11 mouse cellular contexts compared by ENCODE assay signal in genomic region chr2:153606421-153606820, GRCm38 (mm10). TPM values are rescaled to one million over a fixed set of nuclear protein-coding genes. Genes with fewer than 3 reads are reported as not detected.
DNase-seq lines count a peak whose midpoint lies in the region; ATAC-seq and TF ChIP-seq lines count a peak whose summit lies in the region.
"Had no signal": no experiment of that assay in that cellular context is flagged by ENCODE, and none has a peak within 500 bp of the region (broad histone marks: within the 10 kb centered on the region; RNA-seq: fewer than 3 reads in every experiment).

No protein-coding gene starts in this region.

- no peaks in the 10 kb centered on the region for H3K9me3 ChIP-seq in kidney, embryonic 15.5 days (replicated peaks)
- H3K9me3 ChIP-seq in E14TG2a.4 (ENCODE audit: low read length) = peaks cover 3% of the 10 kb centered on the region; the same call in 1 of the 2 replicates
- H3K9me3 ChIP-seq in midbrain, embryonic 15.5 days = no peaks in the 10 kb centered on the region
- H3K9me3 ChIP-seq: embryonic facial prominence, embryonic 12.5 days; heart, embryonic 10.5 days; midbrain, embryonic 12.5 days had no signal

- no peaks in the 10 kb centered on the region for H3K36me3 ChIP-seq in kidney, adult 2 months (ENCODE audit: control insufficient read depth, insufficient read depth, low read length)
- no peaks in the 10 kb centered on the region for H3K36me3 ChIP-seq in kidney, embryonic 15.5 days
- no peaks in the 10 kb centered on the region for H3K36me3 ChIP-seq in E14TG2a.4 (ENCODE audit: insufficient read depth, low read length)
- no peaks in the 10 kb centered on the region for H3K36me3 ChIP-seq in midbrain, embryonic 15.5 days (replicated peaks)
- H3K36me3 ChIP-seq: embryonic facial prominence, embryonic 12.5 days; heart, embryonic 10.5 days; midbrain, embryonic 12.5 days had no signal

- peak; percentile 65 for DNase-seq in kidney, adult 2 months
- DNase-seq in c-Kit-positive CD71-positive TER-119-negative erythroid progenitor cells, embryonic 14.5 days (ENCODE audit: low read depth) = peak; percentile 29
- DNase-seq in spleen, adult 12 weeks (ENCODE audit: low spot score) = peak; percentile 33
- no peak for DNase-seq in cerebellum, adult 8-10 months

- no peak overlapping the region for H3K4me3 ChIP-seq in kidney, adult 2 months (ENCODE audit: insufficient read depth, low read depth, low read length)
- no peak overlapping the region for H3K4me3 ChIP-seq in kidney, embryonic 15.5 days (replicated peaks)
- H3K4me3 ChIP-seq in E14TG2a.4 (replicated peaks; ENCODE audit: low read length) = no peak overlapping the region
- H3K4me3 ChIP-seq in midbrain, embryonic 15.5 days = no peak overlapping the region
- H3K4me3 ChIP-seq: embryonic facial prominence, embryonic 12.5 days; heart, embryonic 10.5 days; midbrain, embryonic 12.5 days had no signal

- H3K27me3 ChIP-seq in kidney, adult 2 months (replicated peaks; ENCODE audit: control insufficient read depth, insufficient read depth, low read length) = no peaks in the 10 kb centered on the region
- no peaks in the 10 kb centered on the region for H3K27me3 ChIP-seq in kidney, embryonic 15.5 days
- no peaks in the 10 kb centered on the region for H3K27me3 ChIP-seq in E14TG2a.4 (ENCODE audit: insufficient read depth, low read length)
- H3K27me3 ChIP-seq in midbrain, embryonic 15.5 days (replicated peaks) = no peaks in the 10 kb centered on the region
- H3K27me3 ChIP-seq: embryonic facial prominence, embryonic 12.5 days; midbrain, embryonic 12.5 days had no signal

- peaks cover 6% of the 10 kb centered on the region; the same call in 1 of the 2 replicates for H3K4me1 ChIP-seq in kidney, adult 2 months (ENCODE audit: control insufficient read depth, insufficient read depth, low read length)
- peaks cover 26% of the 10 kb centered on the region for H3K4me1 ChIP-seq in kidney, embryonic 15.5 days
- peaks cover 75% of the 10 kb centered on the region for H3K4me1 ChIP-seq in E14TG2a.4 (replicated peaks; ENCODE audit: low read depth, low read length)
- H3K4me1 ChIP-seq in midbrain, embryonic 15.5 days = peaks cover 20% of the 10 kb centered on the region

- no peak overlapping the region for H3K27ac ChIP-seq in kidney, adult 2 months (ENCODE audit: insufficient read depth, low read depth, low read length)
- no peak overlapping the region for H3K27ac ChIP-seq in kidney, embryonic 15.5 days
- no peak overlapping the region for H3K27ac ChIP-seq in midbrain, embryonic 15.5 days
- H3K27ac ChIP-seq: embryonic facial prominence, embryonic 12.5 days; heart, embryonic 10.5 days; midbrain, embryonic 12.5 days had no signal

- no peak for TF ChIP-seq POLR2A in kidney, adult 2 months (IDR thresholded peaks at IDR 0.05; ENCODE audit: low read depth, low read length)

- no peak for ATAC-seq in kidney, embryonic 15.5 days (replicated peaks; ENCODE audit: low FRiP score)
- no peak for ATAC-seq in midbrain, embryonic 15.5 days (replicated peaks)
- no peak for ATAC-seq in megakaryocyte-erythroid progenitor cell, adult 5-6 weeks (replicated peaks; ENCODE audit: low FRiP score, low TSS enrichment, poor library complexity, severe bottlenecking)

- H3K9ac ChIP-seq in kidney, embryonic 15.5 days = no peak overlapping the region
- H3K9ac ChIP-seq in midbrain, embryonic 15.5 days = no peak overlapping the region
- H3K9ac ChIP-seq: embryonic facial prominence, embryonic 12.5 days; midbrain, embryonic 12.5 days had no signal

- 66% methylated on average over 3 of the region's 3 CpGs for WGBS in kidney, adult 2 months
- 88% methylated on average over 3 of the region's 3 CpGs for WGBS in kidney, embryonic 15.5 days
- WGBS in midbrain, embryonic 15.5 days = 86% methylated on average over 3 of the region's 3 CpGs

- peak; percentile 45 for TF ChIP-seq CTCF in kidney, adult 2 months (conservative IDR thresholded peaks at IDR 0.05; ENCODE audit: insufficient read depth, insufficient read length, low read depth, low read length)
- TF ChIP-seq CTCF in E14TG2a.4 (conservative IDR thresholded peaks at IDR 0.05; ENCODE audit: low read length) = peak; percentile 47

- H3K4me2 ChIP-seq in kidney, embryonic 15.5 days = no peak overlapping the region
- H3K4me2 ChIP-seq in midbrain, embryonic 15.5 days = no peak overlapping the region
- H3K4me2 ChIP-seq: embryonic facial prominence, embryonic 12.5 days; midbrain, embryonic 12.5 days had no signal

RNA-seq across cellular contexts. Expression of gene Commd7, which starts 26.2 kb away (rescaled TPM):
- polyA plus RNA-seq in kidney, adult 2 months (2012; rRNA removed) = 14.5 and 22.3 TPM in 2 replicates
- 75.2 and 78.8 TPM in 2 replicates for polyA plus RNA-seq in kidney, embryonic 15.5 days (2015; fragmentation: Nextera tagmentation; extraction: Ambion mirVana)
- polyA plus RNA-seq in midbrain, embryonic 15.5 days (2015; fragmentation: Nextera tagmentation; extraction: Ambion mirVana) = 94.9 and 98.5 TPM in 2 replicates
- 25.8 and 35.8 TPM in 2 replicates for total RNA-seq in megakaryocyte-erythroid progenitor cell, adult 5-6 weeks (2014; fragmentation: Nextera tagmentation)
- total RNA-seq in megakaryocyte-erythroid progenitor cell, adult 5-6 weeks (2017) = 22.3 and 24.1 TPM in 2 replicates

RNA-seq across cellular contexts. Expression of gene Dnmt3b, which starts 42.8 kb away (rescaled TPM):
- polyA plus RNA-seq in kidney, adult 2 months (2012; rRNA removed) = 1.3 and 1.7 TPM in 2 replicates
- polyA plus RNA-seq in kidney, embryonic 15.5 days (2015; fragmentation: Nextera tagmentation; extraction: Ambion mirVana) = 15.7 and 16.5 TPM in 2 replicates
- 4.3 and 4.4 TPM in 2 replicates for polyA plus RNA-seq in midbrain, embryonic 15.5 days (2015; fragmentation: Nextera tagmentation; extraction: Ambion mirVana)
- 20.2 and 22.1 TPM in 2 replicates for total RNA-seq in megakaryocyte-erythroid progenitor cell, adult 5-6 weeks (2014; fragmentation: Nextera tagmentation)
- 13.4 and 18.0 TPM in 2 replicates for total RNA-seq in megakaryocyte-erythroid progenitor cell, adult 5-6 weeks (2017)
